Mouse (Mus musculus): ENCODE data around the gene Rhot1. TPM values are rescaled to one million over a fixed set of nuclear protein-coding genes. Genes with fewer than 3 reads are reported as not detected.
"Not testable (repeated sequence)": the region's sequence is repeated elsewhere in the genome, so short reads cannot be mapped to it uniquely, and the experiment has no call there.

The Rhot1 gene
- total and polyA plus RNA-seq, 2 experiments: 8.9 to 37.1 TPM

GRCm38 (mm10) chr11:80184531-80185071 lies 24.2 kb upstream of the Rhot1 start:
- H3K36me3 ChIP-seq (ENCODE audit: control insufficient read depth, insufficient read depth, low read length): peaks cover 5% of the 10 kb centered on the region
- 41% methylated on average over 6 of the region's 6 CpGs for WGBS
- H3K9ac ChIP-seq (ENCODE audit: low read depth, low read length): peak overlapping the region; percentile 85
- H3K27ac ChIP-seq (replicated peaks; ENCODE audit: insufficient read depth, low read depth, low read length): peak overlapping the region; percentile 95
- TF ChIP-seq POLR2A (IDR thresholded peaks at IDR 0.05; ENCODE audit: extremely low read depth, insufficient read depth, low read length) (no peak), CTCF (IDR thresholded peaks at IDR 0.05; ENCODE audit: low read depth, low read length) (no peak)
- H3K79me2 ChIP-seq (ENCODE audit: control insufficient read depth, insufficient read depth, low read length): peaks cover 3% of the 10 kb centered on the region; the same call in 1 of the 2 replicates
- H3K4me1 ChIP-seq (ENCODE audit: control insufficient read depth, insufficient read depth, low read length): 0 out of 2 replicates have a peak, but pooled peaks cover 11% of the 10 kb centered on the region
- no peaks in the 10 kb centered on the region for H3K27me3 ChIP-seq (ENCODE audit: control insufficient read depth, insufficient read depth, low read length)
- H3K4me3 ChIP-seq (ENCODE audit: insufficient read depth, low read depth, low read length): peak overlapping the region; percentile 70
- DNase-seq (ENCODE audit: extremely low read depth, low read depth, low spot score): peak; percentile 74

GRCm38 (mm10) chr11:80185441-80185976 lies 23.3 kb upstream of the Rhot1 start:
- not testable (repeated sequence) for H3K4me3 ChIP-seq (ENCODE audit: insufficient read depth, low read depth, low read length); H3K79me2 ChIP-seq (ENCODE audit: control insufficient read depth, insufficient read depth, low read length); H3K27me3 ChIP-seq (ENCODE audit: control insufficient read depth, insufficient read depth, low read length); H3K36me3 ChIP-seq (ENCODE audit: control insufficient read depth, insufficient read depth, low read length); DNase-seq (ENCODE audit: extremely low read depth, low read depth, low spot score); H3K9ac ChIP-seq (ENCODE audit: low read depth, low read length)
- H3K4me1 ChIP-seq (ENCODE audit: control insufficient read depth, insufficient read depth, low read length): peaks cover 13% of the 10 kb centered on the region; the same call in 1 of the 2 replicates
- peak overlapping the region; percentile 64; the same call in 1 of the 2 replicates for H3K27ac ChIP-seq (replicated peaks; ENCODE audit: insufficient read depth, low read depth, low read length)
- 62% methylated on average over 5 of the region's 5 CpGs for WGBS

- peaks cover 20% of the 10 kb centered on the region for H3K36me3 ChIP-seq (ENCODE audit: control insufficient read depth, insufficient read depth, low read length)
- no peaks in the 10 kb centered on the region; the same call in 1 of the 2 replicates for H3K79me2 ChIP-seq (ENCODE audit: control insufficient read depth, insufficient read depth, low read length)
- peak overlapping the region; percentile 82 for H3K27ac ChIP-seq (replicated peaks; ENCODE audit: insufficient read depth, low read depth, low read length)
- H3K4me1 ChIP-seq (ENCODE audit: control insufficient read depth, insufficient read depth, low read length): peaks cover 10% of the 10 kb centered on the region
- no peaks in the 10 kb centered on the region for H3K27me3 ChIP-seq (ENCODE audit: control insufficient read depth, insufficient read depth, low read length)
- H3K9ac ChIP-seq (ENCODE audit: low read depth, low read length): no peak overlapping the region
- TF ChIP-seq CTCF (IDR thresholded peaks at IDR 0.05; ENCODE audit: low read depth, low read length) (no peak), POLR2A (IDR thresholded peaks at IDR 0.05; ENCODE audit: extremely low read depth, insufficient read depth, low read length) (no peak)
- DNase-seq (ENCODE audit: extremely low read depth, low read depth, low spot score): peak; percentile 98
- 24% methylated on average over 4 of the region's 4 CpGs for WGBS
- no peak overlapping the region for H3K4me3 ChIP-seq (ENCODE audit: insufficient read depth, low read depth, low read length)
Measured at GRCm38 (mm10) chr11:80190280-80190679, 18.5 kb upstream of the Rhot1 start.

GRCm38 (mm10) chr11:80193827-80194226 lies 15.0 kb upstream of the Rhot1 start:
- WGBS: 80% methylated on average over 4 of the region's 4 CpGs
- DNase-seq (ENCODE audit: extremely low read depth, low read depth, low spot score): no peak
- peaks cover 31% of the 10 kb centered on the region for H3K36me3 ChIP-seq (ENCODE audit: control insufficient read depth, insufficient read depth, low read length)
- H3K27ac ChIP-seq (replicated peaks; ENCODE audit: insufficient read depth, low read depth, low read length): no peak overlapping the region
- TF ChIP-seq POLR2A (IDR thresholded peaks at IDR 0.05; ENCODE audit: extremely low read depth, insufficient read depth, low read length) (no peak), CTCF (IDR thresholded peaks at IDR 0.05; ENCODE audit: low read depth, low read length) (peak; percentile 17; the same call in 1 of the 2 replicates)
- H3K27me3 ChIP-seq (ENCODE audit: control insufficient read depth, insufficient read depth, low read length): no peaks in the 10 kb centered on the region
- peaks cover 9% of the 10 kb centered on the region for H3K4me1 ChIP-seq (ENCODE audit: control insufficient read depth, insufficient read depth, low read length)
- no peaks in the 10 kb centered on the region for H3K79me2 ChIP-seq (ENCODE audit: control insufficient read depth, insufficient read depth, low read length)
- H3K9ac ChIP-seq (ENCODE audit: low read depth, low read length): no peak overlapping the region
- no peak overlapping the region for H3K4me3 ChIP-seq (ENCODE audit: insufficient read depth, low read depth, low read length)

- Histone ChIP-seq H3K27ac (replicated peaks; ENCODE audit: insufficient read depth, low read depth, low read length) (no peak overlapping the region), H3K4me1 (ENCODE audit: control insufficient read depth, insufficient read depth, low read length) (no peaks in the 10 kb centered on the region), H3K27me3 (ENCODE audit: control insufficient read depth, insufficient read depth, low read length) (no peaks in the 10 kb centered on the region), H3K9ac (ENCODE audit: low read depth, low read length) (no peak overlapping the region), H3K36me3 (ENCODE audit: control insufficient read depth, insufficient read depth, low read length) (peaks cover 22% of the 10 kb centered on the region), H3K4me3 (ENCODE audit: insufficient read depth, low read depth, low read length) (no peak overlapping the region), H3K79me2 (ENCODE audit: control insufficient read depth, insufficient read depth, low read length) (no peaks in the 10 kb centered on the region)
- TF ChIP-seq CTCF (IDR thresholded peaks at IDR 0.05; ENCODE audit: low read depth, low read length) (no peak), POLR2A (IDR thresholded peaks at IDR 0.05; ENCODE audit: extremely low read depth, insufficient read depth, low read length) (no peak)
- 81% methylated on average over 7 of the region's 7 CpGs for WGBS
- DNase-seq (ENCODE audit: extremely low read depth, low read depth, low spot score): no peak
Measured at GRCm38 (mm10) chr11:80196351-80196750, 12.5 kb upstream of the Rhot1 start.

- DNase-seq (ENCODE audit: extremely low read depth, low read depth, low spot score): peak; percentile 59
- no peak for TF ChIP-seq POLR2A (IDR thresholded peaks at IDR 0.05; ENCODE audit: extremely low read depth, insufficient read depth, low read length)
- TF ChIP-seq CTCF (IDR thresholded peaks at IDR 0.05; ENCODE audit: low read depth, low read length): no peak
- Histone ChIP-seq H3K9ac (ENCODE audit: low read depth, low read length) (no peak overlapping the region), H3K79me2 (ENCODE audit: control insufficient read depth, insufficient read depth, low read length) (no peaks in the 10 kb centered on the region), H3K4me3 (ENCODE audit: insufficient read depth, low read depth, low read length) (no peak overlapping the region), H3K4me1 (ENCODE audit: control insufficient read depth, insufficient read depth, low read length) (peaks cover 3% of the 10 kb centered on the region), H3K27me3 (ENCODE audit: control insufficient read depth, insufficient read depth, low read length) (no peaks in the 10 kb centered on the region), H3K27ac (replicated peaks; ENCODE audit: insufficient read depth, low read depth, low read length) (0 out of 2 replicates have a peak overlapping the region, but pooled peaks have one; percentile 7), H3K36me3 (ENCODE audit: control insufficient read depth, insufficient read depth, low read length) (peaks cover 17% of the 10 kb centered on the region)
- 70% methylated on average over 3 of the region's 3 CpGs for WGBS
Measured at GRCm38 (mm10) chr11:80199316-80199715, 9.5 kb upstream of the Rhot1 start.
